Mouse (Mus musculus) C2C12 (cell line): Measurements from ENCODE around the gene Zfp850. TPM values are rescaled to one million over a fixed set of nuclear protein-coding genes. Genes with fewer than 3 reads are reported as not detected.
"Not testable (repeated sequence)": the region's sequence is repeated elsewhere in the genome, so short reads cannot be mapped to it uniquely, and the experiment has no call there.

ENCODE experiments used
- H3K27me3 ChIP-seq: one replicate; pipeline ENCODE4 v1.6.1; 2011; ENCODE audit not compliant: control insufficient read depth, insufficient read depth, insufficient read length
- H3K36me3 ChIP-seq: one replicate; pipeline ENCODE4 v1.6.1; 2011; ENCODE audit not compliant: control insufficient read depth, insufficient read depth
- H3K4me3 ChIP-seq: one replicate; pipeline ENCODE4 v1.5.1; 2011; ENCODE audit warnings: mild to moderate bottlenecking, control low read depth; ENCODE audit not compliant: poor library complexity, insufficient read depth, severe bottlenecking
- H3K79me2 ChIP-seq: one replicate; pipeline ENCODE4 v1.6.1; 2011; ENCODE audit not compliant: control insufficient read depth, insufficient read depth
- H3K79me3 ChIP-seq: one replicate; pipeline ENCODE4 v1.6.1; 2011; ENCODE audit warnings: low read depth, control low read depth
- H3ac ChIP-seq: one replicate; pipeline ENCODE3; 2011; ENCODE audit warnings: low read depth; ENCODE audit not compliant: control insufficient read depth, insufficient read length
- CEBPB ChIP-seq: IDR thresholded peaks from one replicate; pipeline ENCODE4 v1.6.1; 2011; ENCODE audit warnings: low read depth, mild to moderate bottlenecking, control low read depth, moderate library complexity
- CTCF ChIP-seq: IDR thresholded peaks from one replicate; pipeline ENCODE4 v1.5.1; 2011; ENCODE audit not compliant: control insufficient read depth, insufficient read depth, insufficient read length
- FOSL1 ChIP-seq: IDR thresholded peaks from one replicate; pipeline ENCODE4 v1.8.0; 2011; ENCODE audit warnings: mild to moderate bottlenecking, low read length; ENCODE audit not compliant: poor library complexity, insufficient read depth, severe bottlenecking
- MAX ChIP-seq: IDR thresholded peaks from one replicate; pipeline ENCODE4 v1.6.1; 2011; ENCODE audit warnings: mild to moderate bottlenecking, control low read depth
- MYOD1 ChIP-seq: IDR thresholded peaks from one replicate; pipeline ENCODE4 v1.6.1; 2011; ENCODE audit warnings: low read depth; ENCODE audit not compliant: control insufficient read depth, insufficient read length
- MYOG ChIP-seq: IDR thresholded peaks from one replicate; pipeline ENCODE4 v1.6.1; 2011; ENCODE audit not compliant: control insufficient read depth, insufficient read length; ENCODE audit errors: extremely low read depth
- USF1 ChIP-seq: IDR thresholded peaks from one replicate; pipeline ENCODE4 v1.6.1; 2011; ENCODE audit warnings: low read depth, mild to moderate bottlenecking, control low read depth, moderate library complexity
- polyA plus RNA-seq: library from polyadenylated mRNA; unstranded; fragments of >200 nt; fragmentation: generic; extraction: Trizol; gene quantifications from one replicate; pipeline ENCODE4 v1.2.1, GENCODE M21; 2012; ENCODE audit warnings: missing spikeins

The Zfp850 gene
- polyA plus RNA-seq, 1 experiment = 0.62 TPM

- no peaks in the 10 kb centered on the region for H3K27me3 ChIP-seq
- peaks cover 21% of the 10 kb centered on the region for H3K79me3 ChIP-seq
- H3ac ChIP-seq = no peak overlapping the region
- peaks cover 72% of the 10 kb centered on the region for H3K36me3 ChIP-seq
- H3K4me3 ChIP-seq = no peak overlapping the region
- H3K79me2 ChIP-seq = peaks cover 31% of the 10 kb centered on the region
- no peak for TF ChIP-seq CTCF
- no peak for TF ChIP-seq MAX
- TF ChIP-seq FOSL1 = no peak
- TF ChIP-seq MYOG = no peak
- no peak for TF ChIP-seq MYOD1
- no peak for TF ChIP-seq USF1
- no peak for TF ChIP-seq CEBPB
These were observed 30.6 kb upstream of the Zfp850 start for GRCm38 (mm10) chr7:28044524-28044923.

GRCm38 (mm10) chr7:28014445-28014810, 513 bp upstream of the Zfp850 start:
- TF ChIP-seq MYOD1 = no peak
- no peak for TF ChIP-seq USF1
- no peak for TF ChIP-seq CEBPB
- no peak for TF ChIP-seq MYOG
- TF ChIP-seq MAX = no peak
- TF ChIP-seq FOSL1 = no peak
- no peak for TF ChIP-seq CTCF
- no peaks in the 10 kb centered on the region for H3K36me3 ChIP-seq
- H3K79me2 ChIP-seq = no peaks in the 10 kb centered on the region
- H3K79me3 ChIP-seq = peaks cover 3% of the 10 kb centered on the region
- H3K4me3 ChIP-seq = peak overlapping the region; percentile 28
- no peaks in the 10 kb centered on the region for H3K27me3 ChIP-seq
- H3ac ChIP-seq = no peak overlapping the region

- Histone ChIP-seq H3K79me3 (peaks cover 3% of the 10 kb centered on the region), H3K27me3 (no peaks in the 10 kb centered on the region), H3ac (no peak overlapping the region), H3K4me3 (no peak overlapping the region), H3K36me3 (peaks cover 6% of the 10 kb centered on the region), H3K79me2 (no peaks in the 10 kb centered on the region)
- TF ChIP-seq CTCF (no peak), MAX (no peak), MYOD1 (no peak), FOSL1 (no peak), USF1 (no peak), MYOG (no peak), CEBPB (no peak)
These were observed 3.6 kb downstream of the Zfp850 start for GRCm38 (mm10) chr7:28010271-28010670.

DNA sequence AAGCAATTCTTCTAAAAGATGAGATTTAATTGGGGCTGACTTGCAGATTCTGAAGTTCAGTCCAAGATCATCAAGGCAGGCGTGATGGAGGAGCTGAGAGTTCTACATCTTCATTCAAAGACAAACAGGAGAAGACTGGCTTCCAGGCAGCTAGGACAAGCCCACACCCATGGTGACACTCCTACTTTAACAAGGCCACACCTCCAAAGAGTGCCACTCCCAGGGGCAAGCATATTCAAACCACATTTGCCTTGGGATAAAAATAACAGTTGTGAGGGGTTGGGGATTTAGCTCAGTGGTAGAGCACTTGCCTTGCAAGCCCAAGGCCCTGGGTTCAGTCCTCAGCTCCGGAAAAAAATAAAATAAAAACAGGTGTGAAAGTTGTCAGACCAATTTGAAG, 31.7 kb downstream of the Zfp850 start:
- Histone ChIP-seq H3K27me3 (no peaks in the 10 kb centered on the region), H3K4me3 (no peak overlapping the region)
- TF ChIP-seq MYOD1 = no peak
- no peak for TF ChIP-seq CEBPB
- TF ChIP-seq CTCF = no peak
- no peak for TF ChIP-seq MYOG
- no peak for TF ChIP-seq MAX
- no peak for TF ChIP-seq FOSL1
- TF ChIP-seq USF1 = no peak

GRCm38 (mm10) chr7:27978683-27979528, 35.0 kb downstream of the Zfp850 start, which contains the start of gene Zfp780b:
TSS of gene Zfp780b (minus strand) at chr7:27979171.
- TF ChIP-seq MAX = no peak
- no peak for TF ChIP-seq USF1
- no peak for TF ChIP-seq CEBPB
- no peak for TF ChIP-seq CTCF
- TF ChIP-seq FOSL1 = no peak
- no peak for TF ChIP-seq MYOD1
- TF ChIP-seq MYOG = no peak
- Histone ChIP-seq H3K4me3 (peak within 1 kb of the TSS; percentile 41), H3K79me2 (peaks cover 25% of the 10 kb centered on the region), H3ac (peak within 1 kb of the TSS; percentile 89), H3K36me3 (peaks cover 4% of the 10 kb centered on the region), H3K27me3 (no peaks in the 10 kb centered on the region), H3K79me3 (peaks cover 8% of the 10 kb centered on the region)

More for the DNA sequence above, 31.7 kb downstream of the Zfp850 start:
- H3K79me2 ChIP-seq = peaks cover 18% of the 10 kb centered on the region
- H3K79me3 ChIP-seq = peaks cover 3% of the 10 kb centered on the region
- no peaks in the 10 kb centered on the region for H3K36me3 ChIP-seq
- H3ac ChIP-seq = no peak overlapping the region

DNA sequence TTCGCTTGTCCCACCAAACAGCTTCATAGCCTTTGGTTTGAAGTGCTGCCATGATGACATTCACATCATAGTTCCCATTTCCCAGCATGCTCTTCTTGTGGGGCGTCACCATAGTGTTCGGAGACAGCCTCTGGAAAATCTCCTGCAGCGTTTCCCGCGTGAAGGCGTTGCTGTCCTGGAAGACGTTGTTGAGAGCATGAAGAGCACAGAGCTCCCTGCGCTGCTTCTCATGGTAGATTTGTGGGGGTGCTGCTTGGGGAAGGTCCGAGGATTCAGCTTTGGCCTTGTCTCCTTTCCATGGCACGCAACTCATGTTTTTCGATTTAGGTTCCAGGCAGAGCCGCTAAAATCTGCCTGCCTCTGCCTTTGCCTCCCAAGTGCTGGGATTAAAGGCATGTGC, 64.5 kb downstream of the Zfp850 start:
- H3ac ChIP-seq, H3K79me2 ChIP-seq, H3K79me3 ChIP-seq, H3K4me3 ChIP-seq, H3K27me3 ChIP-seq, H3K36me3 ChIP-seq: not testable (repeated sequence)

GRCm38 (mm10) chr7:27941869-27942268, 72.0 kb downstream of the Zfp850 start:
- not testable (repeated sequence) for H3K79me3 ChIP-seq, H3K36me3 ChIP-seq, H3K4me3 ChIP-seq, H3K79me2 ChIP-seq, H3ac ChIP-seq, H3K27me3 ChIP-seq
